Mouse (Mus musculus): ENCODE data around the gene Arl3. TPM values are rescaled to one million over a fixed set of nuclear protein-coding genes. Genes with fewer than 3 reads are reported as not detected.

The Arl3 gene
- 10 to 100 TPM; 43.3 to 67.7 TPM for total RNA-seq (2021)
- long read RNA-seq, experiment 1, transcript Arl3-201 (6 exons, 843 nt) = major isoform, 69 of 79 reads
- long read RNA-seq, experiment 1, partial matches to known transcripts = 7 of 79 reads
- long read RNA-seq, experiment 1, other reads (novel, unspliced or antisense) = 3 of 79 reads
- long read RNA-seq, experiment 2, transcript Arl3-201 (6 exons, 843 nt) = major isoform, 37 of 42 reads
- long read RNA-seq, experiment 2, partial matches to known transcripts = 2 of 42 reads
- long read RNA-seq, experiment 2, other reads (novel, unspliced or antisense) = 3 of 42 reads

DNA sequence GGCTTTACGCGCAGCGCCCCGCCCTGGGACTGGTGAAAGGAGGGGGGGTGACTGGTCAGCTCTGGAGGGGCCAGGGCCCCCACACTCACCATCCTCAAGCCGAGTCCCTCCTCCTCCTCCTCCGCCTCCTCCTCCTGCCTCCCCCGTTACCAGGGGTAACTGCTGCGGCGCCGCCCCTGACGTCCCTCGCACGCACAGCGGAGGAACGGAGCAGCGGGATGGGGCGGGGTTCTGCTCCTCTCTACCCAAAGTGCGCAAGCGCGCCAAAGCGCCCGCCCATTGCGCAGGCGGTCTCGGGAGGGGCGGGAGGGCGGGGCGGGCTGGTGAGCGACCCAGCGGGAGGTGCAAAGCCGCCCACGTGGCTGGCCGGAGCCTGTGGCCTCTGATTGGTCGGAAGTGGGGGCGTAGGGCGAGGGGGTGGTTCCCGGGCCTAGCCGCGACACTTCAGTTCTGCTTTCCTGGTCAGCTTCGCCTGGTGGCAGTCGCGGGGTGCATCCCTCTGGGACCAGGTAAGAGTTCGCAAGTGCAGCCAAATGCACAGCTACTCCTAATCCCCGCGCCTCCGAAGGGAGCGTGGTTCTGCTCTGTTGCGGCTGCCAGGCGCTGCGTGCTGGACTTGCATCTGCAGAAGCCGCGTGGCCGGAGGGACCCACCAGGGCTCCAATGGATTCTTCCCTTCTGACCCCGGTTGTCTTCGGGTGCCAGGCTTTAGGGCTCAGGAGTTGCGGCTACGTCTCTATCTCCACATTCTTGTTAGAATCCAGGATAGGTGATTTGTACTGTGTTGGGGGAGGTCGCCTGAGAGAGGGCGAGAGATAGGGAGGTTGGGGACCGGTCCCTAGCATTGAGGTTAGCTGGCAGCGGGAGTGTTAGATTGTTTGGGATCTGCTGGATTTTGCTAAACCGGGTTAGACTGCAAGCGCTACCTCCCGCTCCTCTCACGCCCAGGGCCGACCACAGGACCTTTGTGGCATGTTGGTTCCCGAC is at the start of gene Arl3, which contains the start of gene Sfxn2:
Gene Arl3 (minus strand): TSS at position 248 of the 987 bp plus-strand sequence.
Gene Sfxn2 (plus strand): TSS at position 415 of the 987 bp plus-strand sequence.
- DNase-seq = peak; percentile 96 to 97

DNA sequence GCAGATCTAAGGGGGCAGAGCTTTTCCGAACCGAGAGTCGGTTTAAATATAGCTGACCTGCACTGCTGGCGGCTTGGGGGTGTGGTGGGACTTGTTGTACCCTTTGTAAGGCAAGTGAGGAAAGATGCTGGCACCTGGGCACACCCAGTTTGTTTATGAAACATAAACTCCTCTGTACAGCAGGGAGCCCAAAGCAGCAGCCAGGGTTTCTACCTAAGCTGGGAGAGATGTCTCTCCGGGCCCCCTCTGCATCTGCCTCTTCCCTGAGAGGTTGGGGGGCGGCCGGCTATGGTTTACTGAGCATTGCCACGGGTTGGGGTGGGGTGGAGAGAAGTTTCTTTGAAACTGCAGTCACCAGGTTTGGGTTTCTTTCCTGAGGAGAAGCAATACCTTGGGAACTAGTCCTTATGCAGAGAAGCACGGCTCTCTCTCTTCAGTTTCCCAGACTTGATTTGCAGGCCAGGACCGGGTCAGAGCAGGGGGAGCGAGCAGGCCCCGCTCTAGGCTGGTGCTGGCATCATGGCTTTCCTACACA is 49.7 kb upstream of the Arl3 start:
- no peak for DNase-seq

DNA sequence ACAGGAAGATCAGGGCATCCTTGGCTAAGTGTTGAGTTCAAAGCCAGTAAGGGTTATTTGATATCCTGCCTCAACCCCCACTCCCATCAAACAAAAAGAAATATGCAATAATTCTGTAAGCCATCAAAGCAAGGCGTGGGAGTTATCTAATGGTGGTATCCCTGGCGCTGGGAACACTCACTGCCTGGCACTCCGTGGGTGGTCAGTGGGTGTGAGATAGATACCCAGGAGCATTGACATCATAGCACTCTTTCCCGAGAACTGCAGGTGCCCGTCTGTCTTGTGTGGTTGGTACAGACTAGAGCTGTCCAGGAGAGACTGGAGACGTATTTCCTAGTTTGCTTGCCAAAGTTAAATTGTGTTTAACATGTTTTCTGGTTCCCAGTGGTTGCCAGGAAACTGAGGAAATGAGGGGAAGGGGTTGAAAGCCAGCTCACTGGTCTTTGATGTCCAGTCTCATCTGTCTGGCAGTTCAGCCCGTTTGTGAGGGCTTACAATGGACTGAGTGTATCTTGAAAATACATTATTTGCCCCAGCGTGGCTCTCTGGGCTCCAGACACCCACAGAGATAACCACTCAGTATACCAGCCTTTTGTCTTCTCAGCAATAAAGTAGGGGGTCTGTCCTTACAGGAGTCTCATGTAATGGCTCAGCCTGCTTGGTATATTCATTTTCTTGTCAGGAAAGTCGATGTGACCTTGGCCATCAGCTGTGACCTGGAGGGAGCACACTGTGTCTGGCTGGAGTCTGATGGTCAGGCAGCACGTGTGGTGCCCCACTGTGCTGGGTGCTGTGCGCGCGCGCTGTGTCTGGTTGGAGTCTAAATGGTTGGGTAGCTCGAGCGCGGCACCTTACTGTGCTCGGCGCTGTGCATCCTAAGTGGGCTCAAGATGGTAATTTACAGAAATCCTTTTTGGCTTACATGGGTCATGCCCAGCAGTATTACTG is 48.5 kb upstream of the Arl3 start:
- no peak for DNase-seq

DNA sequence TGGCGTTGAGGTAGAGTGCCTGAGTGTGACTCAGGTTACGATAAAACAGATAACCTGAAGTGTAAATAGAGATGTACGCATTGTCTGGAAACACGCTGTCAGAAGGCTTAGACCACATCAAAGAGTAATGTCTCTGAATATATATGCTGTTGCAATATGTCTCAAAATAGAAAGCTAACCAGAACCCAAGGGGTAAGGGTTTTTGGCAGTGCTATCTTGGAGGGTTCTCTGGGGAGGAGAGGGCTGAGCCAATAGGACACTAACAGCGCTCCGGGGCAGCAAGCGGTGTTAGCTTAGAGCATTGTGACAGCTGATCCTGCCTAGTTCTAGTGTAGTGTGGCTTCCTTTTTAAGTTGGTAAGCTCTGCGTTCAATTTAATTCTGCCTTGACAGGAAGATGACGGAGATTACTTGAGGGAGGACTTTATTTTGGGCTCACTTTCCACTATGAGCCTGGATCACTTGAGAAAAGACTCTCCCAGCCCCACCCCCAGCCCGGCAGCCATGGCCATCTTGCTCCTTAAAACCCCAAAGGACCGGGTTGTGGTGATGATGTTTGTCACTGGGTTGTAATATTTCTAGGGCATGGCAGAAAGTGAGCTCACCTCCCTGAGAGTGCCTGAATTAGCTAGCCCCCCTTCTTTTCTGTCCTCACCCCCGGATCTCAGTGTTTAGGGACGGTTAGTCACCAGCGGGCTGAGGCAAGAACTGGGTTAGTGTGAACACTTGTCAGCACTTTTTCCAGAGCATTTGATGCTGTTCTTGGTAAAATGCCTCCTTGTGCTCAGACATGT is 47.2 kb upstream of the Arl3 start:
- peak; percentile 12 to 23 for DNase-seq

DNA sequence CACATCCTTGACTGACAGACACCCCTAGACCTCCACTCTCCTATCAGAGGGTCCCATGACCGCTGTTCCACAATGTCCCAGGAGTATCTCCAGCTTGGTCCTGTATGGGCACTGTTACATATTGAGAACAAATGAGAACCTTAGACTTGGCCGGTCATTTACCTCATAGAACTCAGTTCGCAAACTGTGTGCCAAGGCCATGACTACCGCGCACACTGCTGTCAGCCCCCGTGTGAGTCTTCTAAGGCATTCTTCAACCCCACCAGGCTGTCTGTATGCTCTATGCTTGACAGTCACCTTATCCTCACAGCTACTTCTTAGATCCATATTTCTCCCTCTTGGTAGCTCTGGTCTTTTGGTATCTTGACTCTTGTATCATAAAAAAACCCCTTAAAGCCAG is 46.5 kb upstream of the Arl3 start:
- DNase-seq = peak; percentile 4

DNA sequence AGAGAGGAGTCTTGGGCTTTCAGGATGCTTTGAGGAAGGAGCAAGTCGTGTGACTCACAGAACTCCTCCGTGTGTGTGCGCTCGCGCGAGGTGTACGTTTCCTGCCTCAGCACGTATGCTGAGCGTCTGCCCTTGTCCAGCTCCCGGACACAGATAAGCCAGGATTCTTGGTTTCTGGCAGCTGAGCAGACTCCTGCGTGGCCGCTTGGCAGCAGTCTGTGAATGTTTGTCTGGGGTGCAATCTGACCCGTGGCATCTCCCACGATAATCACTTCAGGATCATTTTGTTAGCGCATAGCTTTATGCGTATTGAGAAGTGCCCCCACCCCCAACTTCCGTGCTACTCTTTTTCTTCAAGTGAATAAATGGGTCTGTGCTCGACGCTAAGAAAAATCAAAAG is 46.0 kb upstream of the Arl3 start:
- peak in 1 of 2 experiments; percentile 55 for DNase-seq

DNA sequence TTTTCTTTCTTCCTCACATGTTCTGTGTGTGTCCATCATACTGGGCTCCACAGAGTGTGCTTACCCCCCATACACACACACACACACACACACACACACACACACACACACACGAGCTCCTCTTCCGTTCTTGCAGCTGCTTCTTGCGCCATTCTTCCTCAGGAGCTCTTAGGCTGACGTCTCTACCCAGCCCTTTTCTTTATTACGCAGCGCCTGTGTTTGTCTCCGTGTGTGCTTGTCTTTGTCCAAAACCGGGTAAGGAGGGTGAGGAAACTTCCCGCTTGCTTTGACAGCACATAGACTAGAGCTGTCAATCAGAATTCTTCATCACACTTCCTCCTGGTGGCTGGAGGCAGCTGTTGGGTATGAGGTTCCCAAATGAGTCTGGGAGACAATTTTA is 45.3 kb upstream of the Arl3 start:
- no peak for DNase-seq

DNA sequence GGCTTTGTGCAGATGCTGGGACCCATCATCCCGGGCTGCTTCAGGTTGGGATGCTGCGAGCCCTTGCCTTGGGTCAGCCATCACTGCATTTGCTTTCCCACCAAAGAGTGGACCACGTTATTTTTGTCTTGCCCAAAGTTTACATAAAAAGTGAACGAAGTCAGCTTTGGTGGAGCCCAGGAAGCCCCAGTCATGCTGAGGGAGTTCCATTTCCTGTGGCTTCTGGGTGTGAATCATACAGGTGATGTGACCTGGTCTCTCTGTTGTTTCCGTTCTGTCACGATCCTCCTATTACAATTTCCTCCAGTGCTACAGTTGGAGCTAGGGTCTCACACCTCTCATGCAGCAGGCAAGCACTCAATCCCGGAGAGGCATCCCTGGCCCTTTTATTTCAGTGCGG is 44.4 kb upstream of the Arl3 start:
- no peak for DNase-seq

DNA sequence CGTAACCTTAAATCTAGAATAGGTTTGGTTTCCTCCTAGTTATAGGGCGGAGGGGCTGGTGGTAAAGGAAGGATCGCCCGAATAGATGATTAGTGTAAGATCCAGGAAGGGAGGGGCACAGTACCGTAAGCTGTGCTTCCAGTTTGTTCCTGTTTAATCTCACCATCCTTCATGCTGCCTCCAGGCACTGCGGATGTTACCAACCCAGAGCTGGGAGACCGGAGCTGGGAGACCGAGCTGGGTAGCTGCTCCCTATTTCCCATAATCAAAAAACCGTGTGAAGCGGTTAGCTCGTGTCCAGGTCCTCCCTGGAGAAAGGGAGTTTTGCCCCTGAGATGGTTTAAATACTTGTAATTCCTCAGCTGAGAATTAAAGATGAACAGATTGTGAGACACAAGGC is 43.4 kb upstream of the Arl3 start:
- no peak for DNase-seq

DNA sequence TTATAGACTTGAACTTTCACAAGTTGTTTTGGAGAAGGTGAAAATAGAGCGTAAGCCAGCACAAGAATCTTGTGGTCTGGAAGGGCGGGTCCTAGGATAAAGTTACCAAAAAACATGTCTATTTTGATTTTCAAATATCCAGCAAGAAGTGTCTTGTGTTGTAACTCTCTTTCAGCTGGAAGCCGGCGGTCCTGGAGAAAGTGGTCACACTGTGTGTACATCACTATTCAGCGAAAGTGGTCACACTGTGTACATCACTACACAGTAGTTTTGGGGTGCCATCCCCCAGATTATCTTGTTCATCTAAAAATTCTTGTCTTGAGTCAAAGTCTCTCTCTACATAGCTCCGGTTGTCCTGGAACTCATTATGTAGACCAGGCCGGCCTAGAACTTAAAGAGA is 35.2 kb upstream of the Arl3 start:
- no peak for DNase-seq

DNA sequence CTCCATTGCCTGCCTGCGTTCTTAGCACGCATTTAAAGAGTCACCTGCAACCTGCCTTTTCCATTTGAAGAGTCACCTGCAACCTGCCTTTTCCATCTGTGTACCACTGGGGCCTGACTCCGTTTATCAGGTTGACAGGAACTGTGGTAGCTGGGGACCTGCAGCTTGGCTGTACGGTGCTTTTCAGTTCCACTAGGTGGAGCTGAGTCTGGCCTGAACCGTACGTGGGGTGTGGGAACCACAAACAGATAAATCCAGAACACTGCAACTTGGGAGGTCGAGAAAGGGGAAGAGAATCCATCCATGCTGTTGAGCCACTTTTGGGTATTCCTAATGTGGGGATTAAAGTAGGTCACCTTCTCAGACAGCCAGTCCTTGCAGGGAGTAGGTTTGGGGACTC is 34.4 kb upstream of the Arl3 start:
- DNase-seq = peak in 1 of 2 experiments; percentile 62

DNA sequence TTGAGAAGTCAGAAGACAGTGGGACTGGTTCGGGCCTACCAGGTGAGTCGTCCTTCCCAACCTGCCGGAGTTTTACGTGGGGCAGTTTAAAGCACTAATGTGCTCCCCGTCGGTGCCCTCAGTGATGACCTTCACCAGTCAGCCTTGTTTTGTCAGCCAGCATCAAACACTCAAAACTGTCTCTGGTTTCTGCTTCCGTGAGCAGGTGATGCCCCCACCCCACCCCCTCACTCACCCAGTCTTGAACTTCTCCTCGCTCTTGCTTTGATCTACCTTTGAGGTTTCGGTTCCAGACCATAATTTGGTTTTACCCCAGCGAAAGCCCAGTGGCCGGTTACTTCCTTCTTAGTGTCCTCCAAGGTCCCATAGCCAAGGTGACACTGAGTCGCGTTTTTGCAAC is 33.7 kb upstream of the Arl3 start:
- no peak for DNase-seq

DNA sequence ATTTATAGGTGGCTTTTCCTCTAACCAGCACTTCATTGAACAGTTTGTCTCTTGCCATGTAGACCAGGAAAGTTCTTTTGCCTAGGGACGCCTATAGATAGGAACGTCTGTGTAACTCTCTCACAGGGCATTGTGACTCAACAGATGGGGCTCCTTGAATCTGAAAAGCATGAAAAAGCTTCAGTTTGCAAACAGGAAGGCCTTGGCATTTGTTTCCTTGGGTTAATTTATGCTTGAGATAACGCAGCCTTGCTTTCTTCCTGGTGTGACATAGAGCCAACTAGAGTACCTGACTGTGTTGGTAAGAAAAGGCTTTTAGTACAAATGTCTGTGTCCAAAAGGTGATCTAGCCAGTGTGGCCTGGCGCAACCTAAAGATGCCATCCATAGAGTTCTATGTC is 29.4 kb upstream of the Arl3 start:
- DNase-seq = peak in 1 of 2 experiments; percentile 41

DNA sequence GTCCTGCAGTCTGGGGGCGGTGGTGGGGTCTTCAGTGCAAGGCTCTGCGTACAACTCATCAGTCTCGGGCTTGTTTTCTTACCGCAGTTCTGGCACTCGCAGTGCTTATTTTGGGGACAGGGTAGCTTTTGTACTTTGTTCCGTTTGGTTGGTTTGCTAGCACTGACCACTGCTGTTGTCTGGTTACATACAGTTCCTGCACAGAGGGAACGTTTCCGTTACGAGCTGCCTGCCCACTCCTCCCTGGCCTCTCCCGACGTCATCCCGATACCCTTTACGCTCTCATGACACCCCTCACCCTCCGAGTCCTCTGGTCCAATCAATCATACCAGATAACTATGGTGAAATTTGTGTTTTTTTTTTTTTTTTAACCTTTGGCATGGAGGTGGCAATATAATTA is 28.5 kb upstream of the Arl3 start:
- DNase-seq = peak; percentile 49 to 56

DNA sequence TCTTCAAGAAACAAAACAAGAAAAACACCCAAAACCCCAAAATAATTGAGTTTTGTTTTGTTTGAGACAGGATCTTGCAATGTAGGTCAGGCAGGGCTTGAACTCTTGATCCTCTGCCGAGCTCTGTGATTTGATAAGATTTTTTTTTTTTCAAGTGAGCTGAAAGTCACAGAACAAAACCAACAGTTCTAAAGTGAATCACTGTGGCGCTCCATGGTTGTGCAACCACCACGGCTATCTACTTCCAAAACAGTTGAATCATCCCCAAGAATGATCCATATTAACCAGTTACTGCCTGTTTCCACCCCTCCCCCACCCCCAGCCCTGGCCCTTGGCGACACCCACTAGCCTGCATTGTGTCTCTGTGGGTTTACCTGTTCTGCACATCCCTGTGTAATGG is 27.4 kb upstream of the Arl3 start:
- DNase-seq = peak; percentile 68 to 73

DNA sequence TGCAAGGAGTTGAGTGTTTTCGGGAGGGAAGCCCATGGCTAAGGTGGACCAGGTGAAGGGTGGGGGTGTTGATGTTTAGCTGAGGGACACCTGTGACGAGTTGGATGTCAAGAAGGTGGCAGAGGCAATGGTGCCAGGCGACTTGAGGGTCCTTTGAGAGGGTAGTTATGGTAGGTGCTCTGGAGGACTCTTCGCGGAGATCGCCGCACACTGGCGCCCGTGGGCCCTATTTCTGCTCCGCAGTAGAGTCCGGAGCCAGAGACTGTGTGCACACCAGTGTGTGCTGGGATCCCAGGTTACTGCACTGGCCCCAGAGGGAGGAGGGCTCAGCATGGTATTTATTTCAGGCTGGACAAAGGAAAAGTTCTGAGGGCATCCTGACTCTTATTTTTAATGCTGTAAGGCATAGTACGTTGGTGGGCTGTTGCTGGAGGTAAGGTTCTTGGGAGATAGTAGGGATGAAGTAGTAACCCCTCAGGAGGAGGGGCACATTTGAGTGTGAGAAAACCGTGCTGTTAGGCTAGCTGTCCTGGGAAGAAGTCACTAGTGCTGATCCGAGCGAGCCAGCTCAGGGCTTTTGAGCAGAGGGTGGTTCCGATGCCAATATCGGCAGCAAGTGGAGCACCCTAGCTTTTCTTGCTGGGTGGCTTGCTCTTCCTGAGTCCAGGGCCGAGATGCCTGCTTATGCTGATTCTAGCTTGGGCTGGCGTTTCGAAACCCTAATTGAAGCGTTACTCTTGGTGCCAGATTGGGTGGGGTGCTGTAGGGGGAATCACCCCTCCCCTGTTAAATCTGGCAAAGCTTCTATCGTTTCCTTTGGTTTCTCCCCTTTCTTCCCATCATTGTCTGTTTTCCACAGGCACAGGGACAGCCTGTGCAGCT is 26.6 kb upstream of the Arl3 start:
- DNase-seq = peak in 1 of 2 experiments; percentile 38

DNA sequence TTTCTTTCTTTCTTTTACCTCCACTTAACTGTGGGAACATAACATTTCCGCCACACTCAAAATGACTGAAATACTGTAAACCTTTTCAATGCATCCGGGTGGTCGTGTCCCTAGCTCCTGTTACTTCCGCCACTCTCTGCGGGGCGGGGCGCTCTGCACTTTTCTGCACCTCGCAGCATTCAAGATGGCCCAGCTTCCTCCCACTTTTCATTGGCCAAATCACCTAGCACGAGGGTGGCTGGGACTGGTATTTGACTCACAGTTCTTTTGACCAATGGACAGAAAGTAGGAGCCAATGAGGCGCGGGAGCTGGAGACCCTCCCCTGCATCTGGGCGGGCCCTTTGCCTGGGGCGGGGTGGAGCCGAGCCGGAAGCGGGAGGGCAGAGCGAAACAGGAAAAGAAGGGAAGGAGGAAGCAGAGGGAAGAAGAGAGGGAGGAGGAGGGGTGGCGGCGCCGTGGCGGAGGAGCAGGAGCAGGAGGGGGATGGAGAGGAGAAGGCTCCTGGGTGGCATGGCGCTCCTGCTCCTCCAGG is 25.8 kb upstream of the Arl3 start, which contains the start of gene Wbp1l:
Gene Wbp1l (plus strand): TSS at position 365 of the 533 bp plus-strand sequence.
- DNase-seq = peak; percentile 97

DNA sequence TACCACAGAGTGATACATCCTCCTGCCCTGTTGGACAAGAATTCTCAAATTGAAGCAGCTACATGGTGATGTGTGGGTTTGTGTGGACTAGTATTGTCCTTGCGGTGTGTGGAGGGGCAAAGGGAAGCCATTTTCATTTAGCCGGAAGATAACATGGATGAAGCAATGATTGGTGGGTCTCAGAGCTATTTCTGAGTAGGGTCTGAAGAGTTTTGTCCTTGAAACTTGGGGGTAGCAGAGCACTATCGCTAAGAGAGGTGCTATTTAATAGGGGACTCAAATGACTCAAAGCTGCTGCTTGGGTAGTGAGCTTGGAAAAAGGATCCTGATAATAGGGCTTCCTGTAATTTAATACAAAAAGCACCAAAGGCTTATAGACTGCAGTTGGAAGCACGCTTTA is 25.2 kb upstream of the Arl3 start:
- no peak for DNase-seq

DNA sequence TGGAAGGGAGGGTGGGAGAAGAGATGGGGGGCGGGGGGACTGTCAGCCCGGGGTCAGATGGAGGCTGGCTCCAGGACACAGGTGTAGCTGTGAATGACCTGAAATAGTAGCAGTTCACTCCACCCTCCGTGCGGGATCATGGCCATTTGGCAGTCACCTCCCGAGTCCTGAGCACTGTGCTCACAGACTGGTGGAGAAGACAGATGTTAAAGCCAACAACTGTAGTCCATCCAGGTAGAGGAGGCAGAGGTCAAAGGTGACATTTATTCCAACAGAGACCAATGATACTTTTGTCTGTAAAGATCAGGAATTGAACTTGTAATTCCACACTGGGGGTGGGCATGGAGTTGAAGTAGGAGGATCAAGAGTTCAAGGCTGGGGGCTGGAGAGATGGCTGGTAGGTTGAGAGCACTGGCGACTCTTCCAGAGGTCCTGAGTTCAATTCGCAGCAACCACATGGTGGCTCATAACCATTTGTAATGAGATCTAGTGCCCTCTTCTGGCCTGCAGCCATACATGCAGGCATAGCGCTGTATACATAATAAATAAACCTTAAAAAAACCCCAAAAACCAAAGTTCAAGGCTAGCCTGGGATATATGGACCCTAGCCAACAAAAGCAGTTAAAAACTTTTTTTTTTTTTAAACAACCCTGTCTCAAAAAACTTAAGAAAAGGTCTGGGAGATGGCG is 19.9 kb upstream of the Arl3 start:
- no peak for DNase-seq

All from adrenal gland, postnatal 36 days (tissue).